Mouse (Mus musculus): ENCODE measurements at regions not wholly inside any gene's neighbourhood (a gene's known extent, or its start where the extent isn't known, plus 50 kb on each side); places are given as distances from the start of the nearest gene placed in this dataset.

DNA sequence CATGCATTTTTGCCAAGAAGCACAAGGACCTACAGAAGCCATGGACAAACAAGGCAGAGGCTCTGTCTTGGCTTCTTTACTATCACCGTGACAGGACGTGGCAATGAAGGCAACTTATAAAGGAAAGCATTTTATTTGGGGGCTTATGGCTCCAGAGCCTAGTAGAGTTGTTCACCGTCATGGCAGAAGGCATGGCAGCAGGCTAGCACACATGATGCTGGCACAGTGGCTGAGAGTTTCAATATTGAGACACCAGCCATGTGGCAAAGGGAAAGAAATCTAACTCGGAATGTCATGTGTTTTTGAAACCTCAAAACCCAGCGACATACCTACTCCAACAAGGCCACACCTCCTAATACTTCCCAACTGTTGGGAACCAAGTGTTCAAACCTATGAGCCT is 83.4 kb upstream of the Krr1 start:
- DNase-seq (ENCODE audit: low spot score), result no peak

DNA sequence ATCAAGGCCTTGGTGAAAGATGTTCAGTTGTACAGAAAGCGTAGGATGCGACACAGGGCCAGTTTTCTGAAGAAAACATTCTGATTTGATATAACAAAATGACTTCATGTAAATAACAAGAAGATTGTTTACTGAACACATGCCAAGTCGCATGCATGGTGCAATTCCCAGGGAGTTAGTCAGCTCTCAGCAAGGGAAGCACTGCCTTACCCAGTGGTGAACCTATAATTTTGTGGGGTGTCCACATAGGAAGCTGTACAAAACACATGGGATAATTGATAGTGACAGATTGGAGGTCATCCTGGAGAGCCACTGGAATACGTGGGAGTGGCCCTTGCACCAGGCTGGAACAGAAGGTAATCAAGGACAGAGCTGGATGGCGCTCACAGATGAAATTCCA is 79.0 kb upstream of the Krr1 start:
- DNase-seq (ENCODE audit: low spot score), result no peak

DNA sequence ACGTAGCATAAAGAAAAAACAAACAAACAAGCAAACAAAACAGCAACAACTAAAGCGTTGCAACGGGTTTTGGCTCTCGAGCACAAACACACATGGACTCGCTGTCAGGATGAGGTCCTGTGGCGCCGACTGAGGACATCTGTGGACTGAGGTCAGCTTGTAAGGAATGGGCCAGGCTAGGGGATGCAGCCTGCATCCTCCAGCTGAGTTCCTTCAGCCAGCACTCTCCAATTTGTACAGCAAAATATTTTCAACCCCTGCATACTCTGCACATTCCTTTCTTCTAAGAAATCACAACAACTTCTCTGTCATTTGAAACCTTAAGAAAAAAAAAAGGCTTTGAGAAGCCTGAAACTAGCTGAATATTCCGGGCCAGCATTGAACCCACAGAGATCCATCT is 78.5 kb upstream of the Krr1 start:
- peak; percentile 3 for DNase-seq (ENCODE audit: low spot score)

DNA sequence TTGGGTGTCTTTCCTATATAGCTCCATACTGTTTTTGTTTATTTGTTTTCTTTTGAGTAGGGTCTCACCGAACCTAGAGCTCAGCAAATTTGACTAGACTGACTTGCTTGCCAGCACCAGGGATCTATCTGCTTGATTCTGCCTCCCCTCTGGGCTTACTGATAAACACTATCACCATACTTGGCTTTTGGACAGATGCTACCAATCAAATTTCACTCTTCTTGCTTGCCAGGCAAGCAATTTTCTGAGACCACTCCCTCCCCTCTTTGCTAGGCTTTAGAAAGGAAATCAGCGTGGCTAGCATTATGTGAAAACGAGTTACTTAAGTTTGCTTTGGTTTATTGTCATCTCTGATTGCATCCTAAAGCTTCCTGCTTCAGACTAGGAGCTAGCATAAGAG is 75.1 kb upstream of the Krr1 start:
- DNase-seq (ENCODE audit: low spot score), result no peak

DNA sequence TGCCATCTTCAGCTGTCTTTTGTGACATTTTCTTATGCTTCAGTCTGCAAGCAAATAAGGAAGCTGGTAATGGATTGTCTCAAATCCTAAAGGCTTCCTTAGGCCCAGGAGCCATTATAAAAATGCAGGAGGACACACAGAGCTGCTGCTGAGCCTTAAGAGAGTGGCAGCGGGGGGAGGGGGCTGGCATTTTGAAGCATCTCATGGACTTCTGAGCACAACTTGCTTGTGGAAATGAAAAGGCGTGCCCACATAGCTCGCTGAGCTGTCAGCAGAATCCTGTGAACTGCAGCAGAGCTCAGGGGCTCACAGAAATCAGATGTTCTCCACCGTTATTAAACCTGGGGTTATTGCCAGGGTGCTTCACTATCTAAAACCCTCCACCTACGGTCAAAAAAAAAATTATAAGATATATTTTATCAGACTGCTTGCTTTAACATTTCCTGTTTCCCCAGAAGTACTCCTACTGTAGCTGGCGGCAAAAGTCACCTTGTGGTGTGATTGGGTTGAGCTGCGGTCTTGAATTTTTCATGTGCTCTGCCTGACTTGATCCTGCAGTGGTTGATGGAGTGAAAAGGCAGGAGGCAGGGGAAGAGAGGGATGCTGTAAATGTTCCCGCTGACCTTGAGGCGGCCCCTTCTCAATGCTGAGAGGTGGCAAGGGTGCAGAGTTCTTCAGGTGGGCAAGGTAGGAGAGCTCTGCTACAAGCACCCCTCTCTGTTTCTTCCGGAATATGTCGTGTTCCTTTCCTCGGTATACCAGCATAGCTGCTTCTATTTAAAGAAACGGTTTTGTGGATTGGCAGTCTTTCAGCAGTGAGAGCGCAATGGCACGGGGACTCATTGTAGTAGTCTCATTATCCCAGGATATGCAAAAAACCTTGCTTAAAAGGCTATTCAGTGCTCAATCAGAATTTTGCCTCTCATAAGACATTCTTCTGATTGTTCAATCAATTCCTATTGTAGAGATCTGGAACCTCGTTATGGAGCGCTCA is 71.4 kb upstream of the Krr1 start:
- no peak for DNase-seq (ENCODE audit: low spot score)

DNA sequence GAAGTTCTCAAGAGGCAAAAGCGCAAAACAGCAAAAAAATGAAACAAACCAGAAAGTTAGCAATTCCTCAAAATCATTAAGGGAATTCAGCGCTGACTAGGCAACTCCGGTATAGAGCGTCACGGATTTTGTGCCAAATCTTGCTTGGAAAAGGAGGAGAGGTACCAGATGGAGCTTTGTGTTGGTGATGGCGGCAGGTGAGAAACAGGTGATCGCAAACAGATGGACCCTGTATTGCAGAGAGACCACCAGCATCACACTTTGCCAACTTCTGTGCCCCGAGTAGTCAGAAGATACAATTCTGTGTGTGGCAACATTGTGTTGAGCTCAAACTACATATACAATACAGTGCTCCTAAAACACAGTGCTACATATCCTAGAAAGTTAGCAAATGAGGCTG is 68.5 kb upstream of the Krr1 start:
- no peak for DNase-seq (ENCODE audit: low spot score)

DNA sequence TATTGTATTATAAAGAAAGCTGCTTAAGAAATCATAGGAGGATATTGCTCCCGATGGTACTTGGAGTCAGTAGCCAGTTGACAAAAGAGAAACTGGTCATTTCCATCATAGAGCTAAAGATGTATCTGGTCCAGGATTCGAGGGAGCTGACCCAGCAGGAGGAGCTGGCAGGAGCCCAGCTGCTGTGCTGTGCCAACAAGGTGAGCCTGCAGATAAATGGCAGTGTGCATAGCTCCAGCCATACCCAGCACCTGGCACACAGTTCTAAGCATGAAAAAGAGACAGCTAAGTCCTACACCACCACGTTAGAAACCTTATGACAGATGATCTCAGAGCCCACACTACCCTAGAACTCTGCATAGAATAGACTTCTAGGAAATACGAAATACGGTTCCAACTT is 64.6 kb upstream of the Krr1 start:
- DNase-seq (ENCODE audit: low spot score), result no peak

DNA sequence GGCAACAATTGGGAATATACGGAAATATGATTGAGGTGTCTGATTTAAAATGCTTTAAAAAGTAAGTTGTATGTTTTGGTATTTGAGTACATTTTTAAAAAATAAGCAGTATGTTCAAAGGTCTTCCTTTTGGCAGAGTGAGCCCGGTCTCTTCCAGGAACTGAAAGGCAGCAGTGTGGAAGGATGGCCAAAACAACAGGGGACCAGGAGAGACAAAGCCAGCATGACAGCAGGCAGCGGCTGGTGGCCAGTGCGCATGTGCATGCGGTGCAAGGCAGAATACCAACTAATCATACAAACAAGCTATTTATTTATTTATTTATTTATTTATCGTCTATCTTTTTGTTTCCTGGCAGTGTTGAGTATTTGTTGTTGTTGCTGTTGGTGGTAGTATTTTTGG is 59.9 kb upstream of the Krr1 start:
- DNase-seq (ENCODE audit: low spot score), result no peak

DNA sequence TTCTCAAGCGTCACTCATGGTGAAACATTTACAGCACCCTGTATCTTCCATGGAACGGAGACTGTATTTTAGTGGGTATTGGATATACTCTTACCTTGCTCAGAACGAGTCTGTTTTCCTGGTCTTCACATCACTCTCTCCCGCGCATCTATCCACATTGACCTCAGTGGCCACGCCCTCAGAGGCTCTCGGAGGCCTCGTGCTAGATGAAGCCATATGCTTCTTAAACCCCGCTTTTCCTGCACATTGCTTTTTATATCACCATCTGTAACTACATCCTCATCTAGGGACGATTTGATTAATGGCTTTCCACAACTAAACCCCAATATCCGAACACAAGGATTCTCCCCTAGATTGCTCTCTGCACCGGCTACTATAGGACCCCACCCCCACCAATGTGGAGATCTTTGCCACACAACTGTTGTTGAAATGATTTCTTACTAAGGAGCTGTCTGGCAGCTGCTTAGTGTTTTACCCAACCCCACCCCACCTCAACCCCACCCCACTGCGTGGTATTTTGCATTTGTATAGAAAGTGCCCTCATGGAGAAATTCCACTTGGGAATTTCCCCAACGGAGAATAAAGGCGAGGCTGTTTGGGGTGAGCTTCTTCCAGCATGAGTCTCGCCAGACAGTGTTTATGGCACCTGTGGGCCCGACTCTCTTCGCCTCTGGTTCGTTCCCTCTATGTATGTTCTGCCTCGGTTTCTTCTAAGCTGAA is 59.2 kb upstream of the Krr1 start:
- no peak for DNase-seq (ENCODE audit: low spot score)

DNA sequence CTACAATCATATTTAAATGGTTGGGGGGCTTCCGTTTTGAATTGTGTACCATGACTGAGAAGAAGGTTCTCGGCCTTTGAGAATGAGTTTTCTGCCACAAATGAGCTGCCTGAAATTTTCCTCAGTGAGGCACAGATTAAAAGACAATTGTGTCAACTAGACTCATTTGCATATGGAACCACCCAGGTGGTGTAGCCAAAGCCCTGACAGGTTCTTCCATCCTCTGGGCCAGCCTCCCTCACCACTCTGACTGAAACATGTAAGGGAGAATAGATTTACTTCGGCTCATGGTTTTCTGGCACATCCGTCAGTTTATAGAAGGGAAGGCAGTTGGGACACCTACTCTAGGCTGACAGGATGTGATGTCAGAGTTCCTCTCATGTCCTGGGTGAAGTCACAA is 58.2 kb upstream of the Krr1 start:
- no peak for DNase-seq (ENCODE audit: low spot score)

DNA sequence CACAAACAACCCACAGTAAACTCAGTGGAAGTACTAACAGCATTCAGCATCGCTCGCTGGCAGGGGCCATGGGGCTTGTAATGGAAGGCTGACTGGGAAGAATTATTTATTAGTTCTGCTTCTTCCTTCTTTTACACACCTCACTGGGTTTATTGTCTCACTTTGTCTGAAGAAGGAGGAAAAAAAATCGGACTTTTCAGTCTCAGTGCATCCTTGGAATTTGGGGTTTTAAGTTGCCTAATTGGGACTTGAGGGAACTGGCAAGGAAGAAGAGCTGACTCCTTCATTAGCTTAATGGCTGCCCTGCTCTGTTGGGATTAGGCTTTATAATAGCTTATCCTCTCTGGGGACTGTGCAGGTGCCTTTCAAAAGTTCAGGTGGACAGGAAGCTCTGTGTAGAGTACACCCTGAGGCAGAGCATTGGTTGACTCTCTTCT is 54.4 kb upstream of the Krr1 start:
- no peak for DNase-seq (ENCODE audit: low spot score)

DNA sequence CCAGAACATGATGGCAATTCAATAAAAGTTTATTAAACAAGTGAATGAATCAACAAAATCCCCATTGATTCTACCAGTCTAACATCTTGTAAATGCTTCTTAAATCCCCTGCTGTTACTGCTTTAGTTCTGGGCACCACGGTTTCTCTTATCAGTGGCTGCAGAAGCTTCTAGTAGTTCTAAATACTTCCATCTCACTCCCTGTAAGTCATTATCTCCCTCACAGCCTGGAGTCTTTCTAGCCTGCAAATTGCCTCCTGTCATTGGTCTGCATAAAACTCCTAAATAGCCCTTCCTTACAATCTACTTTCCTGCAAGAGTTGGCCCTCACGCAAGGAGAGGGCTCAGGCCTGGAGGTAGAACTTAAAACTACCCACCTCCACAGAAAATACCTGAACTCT is 53.0 kb upstream of the Krr1 start:
- no peak for DNase-seq (ENCODE audit: low spot score)

DNA sequence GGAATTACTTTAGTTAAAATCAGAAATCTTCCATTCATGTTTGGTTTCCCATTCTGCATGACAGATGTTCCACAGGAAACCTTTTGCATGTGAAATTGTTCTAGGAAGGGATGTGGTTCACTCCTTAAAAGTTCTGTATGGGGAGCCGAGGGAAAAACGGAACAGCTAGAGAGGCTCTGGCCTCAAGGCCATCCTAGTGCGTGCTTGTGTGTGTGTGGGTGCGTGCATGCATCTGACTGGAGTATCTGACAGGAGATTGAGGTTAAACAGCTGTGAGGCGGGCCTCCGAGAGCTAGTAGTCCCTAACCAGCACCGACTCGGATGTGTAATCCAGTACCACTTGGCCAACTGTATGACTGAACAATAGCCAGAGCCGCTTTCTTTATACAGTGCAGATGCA is 51.0 kb upstream of the Krr1 start:
- DNase-seq (ENCODE audit: low spot score), result no peak

Data from ovary, postnatal 14 days (tissue).